Mouse (Mus musculus) embryonic facial prominence, embryonic 13.5 days (tissue): ENCODE results near the gene Olfr698. TPM values are rescaled to one million over a fixed set of nuclear protein-coding genes. Genes with fewer than 3 reads are reported as not detected.
"Not testable (repeated sequence)": the region's sequence is repeated elsewhere in the genome, so short reads cannot be mapped to it uniquely, and the experiment has no call there.

Experiments
- ATAC-seq: fragments of 200-750 bp; cut with Nextera tagmentation; 2 replicates; pipeline ENCODE4 v1.8.0; 2017; ENCODE audit warnings: low read depth; ENCODE audit not compliant: insufficient number of reproducible peaks, insufficient read depth, low FRiP score, low TSS enrichment
- H3K27ac ChIP-seq: fragments of 300-500 bp; sonication (generic); 2 replicates; pipeline ENCODE4 v1.5.1; 2015; ENCODE audit warnings: moderate library complexity, mild to moderate bottlenecking, inconsistent platforms
- H3K27me3 ChIP-seq: fragments of 300-500 bp; sonication (generic); 2 replicates; pipeline ENCODE4 v1.6.1; 2015; ENCODE audit warnings: mild to moderate bottlenecking, inconsistent platforms
- H3K36me3 ChIP-seq: fragments of 300-500 bp; sonication (generic); 2 replicates; pipeline ENCODE4 v1.6.1; 2015; ENCODE audit warnings: mild to moderate bottlenecking, inconsistent platforms
- H3K4me1 ChIP-seq: fragments of 300-500 bp; sonication (generic); 2 replicates; pipeline ENCODE4 v1.6.1; 2015; ENCODE audit warnings: inconsistent platforms
- H3K4me2 ChIP-seq: fragments of 300-500 bp; sonication (generic); 2 replicates; pipeline ENCODE4 v1.6.1; 2015; ENCODE audit warnings: moderate library complexity, mild to moderate bottlenecking, inconsistent platforms
- H3K4me3 ChIP-seq: fragments of 300-500 bp; sonication (generic); 2 replicates; pipeline ENCODE4 v1.5.1; 2015; ENCODE audit warnings: mild to moderate bottlenecking, inconsistent platforms
- H3K9ac ChIP-seq: fragments of 300-500 bp; sonication (generic); 2 replicates; pipeline ENCODE4 v1.6.1; 2015; ENCODE audit warnings: mild to moderate bottlenecking, inconsistent platforms
- H3K9me3 ChIP-seq: fragments of 300-500 bp; sonication (generic); 2 replicates; pipeline ENCODE4 v1.6.1; 2016; ENCODE audit warnings: inconsistent platforms
- WGBS: fragments of 180-500 bp; shearing (Covaris S2); methylation state at CpG from one replicate; pipeline ENCODE4 v1.1.7; 2015; ENCODE audit warnings: mixed read lengths; 5-methylcytosine and 5-hydroxymethylcytosine counted together
- polyA plus RNA-seq: library from polyadenylated mRNA; unstranded; fragments of >200 nt; fragmentation: Nextera tagmentation; extraction: Ambion mirVana; gene quantifications from 2 replicates; pipeline ENCODE4 v1.2.1, GENCODE M21; 2015

Olfr698 gene
- not detected in 2 replicates for polyA plus RNA-seq

GRCm38 (mm10) chr7:106755297-106755696 is at the start of gene Olfr698:
Olfr698 (minus strand) TSS chr7:106755397.
- ATAC-seq: no peak
- Histone ChIP-seq H3K4me2 (no peak within 1 kb of the TSS), H3K27me3 (no peaks in the 10 kb centered on the region), H3K27ac (no peak within 1 kb of the TSS), H3K4me3 (no peak within 1 kb of the TSS), H3K9ac (no peak within 1 kb of the TSS), H3K9me3 (no peaks in the 10 kb centered on the region), H3K36me3 (no peaks in the 10 kb centered on the region), H3K4me1 (no peaks in the 10 kb centered on the region)

GRCm38 (mm10) chr7:106793098-106793497 is 37.9 kb upstream of the Olfr698 start, which contains the start of gene Olfr699:
Olfr699 (minus strand) TSS chr7:106793198.
- Histone ChIP-seq H3K4me3 (no peak within 1 kb of the TSS), H3K9ac (no peak within 1 kb of the TSS), H3K4me2 (no peak within 1 kb of the TSS), H3K9me3 (no peaks in the 10 kb centered on the region), H3K36me3 (no peaks in the 10 kb centered on the region), H3K27me3 (no peaks in the 10 kb centered on the region), H3K4me1 (no peaks in the 10 kb centered on the region), H3K27ac (no peak within 1 kb of the TSS)
- WGBS: 84% methylated on average over 1 of the region's 1 CpGs
- ATAC-seq: no peak

- no peaks in the 10 kb centered on the region for H3K4me1 ChIP-seq
- no peaks in the 10 kb centered on the region for H3K9me3 ChIP-seq
- no peak overlapping the region for H3K27ac ChIP-seq
- H3K9ac ChIP-seq: no peak overlapping the region
- no peak overlapping the region for H3K4me3 ChIP-seq
- no peak overlapping the region for H3K4me2 ChIP-seq
- H3K27me3 ChIP-seq: no peaks in the 10 kb centered on the region
- H3K36me3 ChIP-seq: no peaks in the 10 kb centered on the region
- ATAC-seq: no peak
Observed at GRCm38 (mm10) chr7:106788330-106788729, 33.1 kb upstream of the Olfr698 start.

- H3K27me3 ChIP-seq, H3K4me1 ChIP-seq, H3K27ac ChIP-seq, H3K36me3 ChIP-seq, H3K4me3 ChIP-seq, H3K4me2 ChIP-seq, H3K9me3 ChIP-seq, ATAC-seq, H3K9ac ChIP-seq: not testable (repeated sequence)
- WGBS: 93% methylated on average over 2 of the region's 2 CpGs
Observed at GRCm38 (mm10) chr7:106761008-106761407, 5.8 kb upstream of the Olfr698 start.

GRCm38 (mm10) chr7:106758800-106759199 is 3.6 kb upstream of the Olfr698 start:
- H3K27me3 ChIP-seq: no peaks in the 10 kb centered on the region
- no peak overlapping the region for H3K27ac ChIP-seq
- H3K4me2 ChIP-seq: no peak overlapping the region
- H3K4me1 ChIP-seq: no peaks in the 10 kb centered on the region
- ATAC-seq: no peak
- no peak overlapping the region for H3K9ac ChIP-seq
- no peaks in the 10 kb centered on the region for H3K36me3 ChIP-seq
- no peak overlapping the region for H3K4me3 ChIP-seq
- 82% methylated on average over 2 of the region's 2 CpGs for WGBS
- H3K9me3 ChIP-seq: peaks cover 3% of the 10 kb centered on the region; the same call in 1 of the 2 replicates

- WGBS: 83% methylated on average over 5 of the region's 5 CpGs
- Histone ChIP-seq H3K36me3 (no peaks in the 10 kb centered on the region), H3K27me3 (no peaks in the 10 kb centered on the region), H3K4me3 (no peak overlapping the region), H3K9ac (no peak overlapping the region), H3K4me2 (no peak overlapping the region), H3K4me1 (no peaks in the 10 kb centered on the region), H3K27ac (no peak overlapping the region), H3K9me3 (0 out of 2 replicates have a peak, but pooled peaks cover 2% of the 10 kb centered on the region)
- no peak for ATAC-seq
Observed at GRCm38 (mm10) chr7:106745811-106746210, 9.4 kb downstream of the Olfr698 start.

GRCm38 (mm10) chr7:106742343-106742742 is 12.9 kb downstream of the Olfr698 start, which contains the start of gene Olfr697:
Olfr697 (minus strand) TSS chr7:106742443.
- H3K4me2 ChIP-seq: no peak within 1 kb of the TSS
- no peak for ATAC-seq
- 79% methylated on average over 1 of the region's 1 CpGs for WGBS
- H3K9ac ChIP-seq: no peak within 1 kb of the TSS
- 0 out of 2 replicates have a peak, but pooled peaks cover 2% of the 10 kb centered on the region for H3K9me3 ChIP-seq
- H3K27me3 ChIP-seq: no peaks in the 10 kb centered on the region
- H3K36me3 ChIP-seq: no peaks in the 10 kb centered on the region
- H3K27ac ChIP-seq: no peak within 1 kb of the TSS
- no peaks in the 10 kb centered on the region for H3K4me1 ChIP-seq
- no peak within 1 kb of the TSS for H3K4me3 ChIP-seq

- no peak overlapping the region for H3K9ac ChIP-seq
- H3K9me3 ChIP-seq: no peaks in the 10 kb centered on the region
- H3K4me2 ChIP-seq: no peak overlapping the region
- H3K36me3 ChIP-seq: no peaks in the 10 kb centered on the region
- no peak overlapping the region for H3K4me3 ChIP-seq
- ATAC-seq: no peak
- no peak overlapping the region for H3K27ac ChIP-seq
- H3K27me3 ChIP-seq: no peaks in the 10 kb centered on the region
- no peaks in the 10 kb centered on the region for H3K4me1 ChIP-seq
Observed at GRCm38 (mm10) chr7:106737028-106737427, 18.2 kb downstream of the Olfr698 start.

GRCm38 (mm10) chr7:106733717-106734116 is 21.5 kb downstream of the Olfr698 start:
- ATAC-seq: no peak
- 68% methylated on average over 2 of the region's 2 CpGs for WGBS

GRCm38 (mm10) chr7:106725654-106726053 is 29.5 kb downstream of the Olfr698 start:
- not testable (repeated sequence) for H3K27me3 ChIP-seq, H3K9me3 ChIP-seq, H3K4me2 ChIP-seq, H3K4me3 ChIP-seq, H3K27ac ChIP-seq, H3K4me1 ChIP-seq, ATAC-seq, H3K9ac ChIP-seq, H3K36me3 ChIP-seq
- 87% methylated on average over 2 of the region's 2 CpGs for WGBS

More at GRCm38 (mm10) chr7:106733717-106734116, 21.5 kb downstream of the Olfr698 start:
- Histone ChIP-seq H3K27me3 (no peaks in the 10 kb centered on the region), H3K9me3 (no peaks in the 10 kb centered on the region), H3K4me3 (no peak overlapping the region), H3K36me3 (no peaks in the 10 kb centered on the region), H3K27ac (no peak overlapping the region), H3K4me1 (no peaks in the 10 kb centered on the region), H3K4me2 (no peak overlapping the region), H3K9ac (no peak overlapping the region)

GRCm38 (mm10) chr7:106716296-106716695 is 38.9 kb downstream of the Olfr698 start, which contains the start of gene Olfr695:
Olfr695 (minus strand) TSS chr7:106716396.
- no peak within 1 kb of the TSS for H3K4me3 ChIP-seq

GRCm38 (mm10) chr7:106711463-106711862 is 43.7 kb downstream of the Olfr698 start:
- no peaks in the 10 kb centered on the region for H3K4me1 ChIP-seq
- WGBS: 80% methylated on average over 6 of the region's 6 CpGs
- no peak overlapping the region for H3K27ac ChIP-seq
- no peak for ATAC-seq
- no peaks in the 10 kb centered on the region for H3K9me3 ChIP-seq
- H3K36me3 ChIP-seq: no peaks in the 10 kb centered on the region
- no peaks in the 10 kb centered on the region for H3K27me3 ChIP-seq
- no peak overlapping the region for H3K4me3 ChIP-seq
- H3K9ac ChIP-seq: no peak overlapping the region
- no peak overlapping the region for H3K4me2 ChIP-seq

More at GRCm38 (mm10) chr7:106716296-106716695, 38.9 kb downstream of the Olfr698 start, which contains the start of gene Olfr695:
- no peaks in the 10 kb centered on the region for H3K9me3 ChIP-seq
- H3K4me2 ChIP-seq: no peak within 1 kb of the TSS
- no peaks in the 10 kb centered on the region for H3K36me3 ChIP-seq
- no peaks in the 10 kb centered on the region for H3K27me3 ChIP-seq
- ATAC-seq: no peak
- no peak within 1 kb of the TSS for H3K27ac ChIP-seq
- H3K9ac ChIP-seq: no peak within 1 kb of the TSS
- H3K4me1 ChIP-seq: no peaks in the 10 kb centered on the region
